Mouse (Mus musculus): ENCODE measurements around the gene Gm3327. TPM values are rescaled to one million over a fixed set of nuclear protein-coding genes. Genes with fewer than 3 reads are reported as not detected.

Gene Gm3327
- polyA plus RNA-seq, 2 experiments: not detected

GRCm38 (mm10) chr14:44110981-44111380 is 12.7 kb upstream of the Gm3327 start:
- Histone ChIP-seq H3K36me3 (ENCODE audit: control insufficient read depth, insufficient read depth, low read length) (no peaks in the 10 kb centered on the region), H3K4me3 (replicated peaks; ENCODE audit: low read length) (no peak overlapping the region)
- no peak for ATAC-seq (ENCODE audit: low FRiP score, low read depth)

More at GRCm38 (mm10) chr14:44110981-44111380, 12.7 kb upstream of the Gm3327 start:
- Histone ChIP-seq H3K4me1 (ENCODE audit: control insufficient read depth, insufficient read depth, low read length) (no peaks in the 10 kb centered on the region), H3K9me3 (ENCODE audit: control insufficient read depth, low read length) (no peaks in the 10 kb centered on the region), H3K27ac (replicated peaks; ENCODE audit: low read depth, low read length) (no peak overlapping the region), H3K27me3 (ENCODE audit: control insufficient read depth, insufficient read depth, low read length) (no peaks in the 10 kb centered on the region), H3K9ac (ENCODE audit: low read depth, low read length, severe bottlenecking) (no peak overlapping the region), H3K4me2 (replicated peaks; ENCODE audit: low read depth, low read length, severe bottlenecking) (no peak overlapping the region)
- no peak for DNase-seq (ENCODE audit: low spot score)
- no peak for TF ChIP-seq POLR2A (IDR thresholded peaks at IDR 0.05; ENCODE audit: borderline replicate concordance, extremely low read depth, insufficient read depth, insufficient read length)

Other genes with a start within 250 kb of the Gm3327 start
- gene Ear1, start 248.3 kb upstream of the Gm3327 start, polyA plus RNA-seq (2012; rRNA removed): 0.22 and 0.40 TPM in 2 replicates
- gene Ear1, start 248.3 kb upstream of the Gm3327 start, polyA plus RNA-seq (2014; fragmentation: Nextera tagmentation; extraction: Ambion mirVana): not detected in 2 replicates
- not detected in 2 replicates for gene Ear10, start 200.3 kb upstream of the Gm3327 start, polyA plus RNA-seq (2012; rRNA removed)
- not detected in 2 replicates for gene Ear10, start 200.3 kb upstream of the Gm3327 start, polyA plus RNA-seq (2014; fragmentation: Nextera tagmentation; extraction: Ambion mirVana)
- 7.1 and 7.2 TPM in 2 replicates for gene Gm8113, start 198.5 kb upstream of the Gm3327 start, polyA plus RNA-seq (2012; rRNA removed)
- 5.2 and 6.6 TPM in 2 replicates for gene Gm8113, start 198.5 kb upstream of the Gm3327 start, polyA plus RNA-seq (2014; fragmentation: Nextera tagmentation; extraction: Ambion mirVana)
- gene Ang5, start 166.8 kb upstream of the Gm3327 start, polyA plus RNA-seq (2012; rRNA removed): not detected in 2 replicates
- not detected in 2 replicates for gene Ang5, start 166.8 kb upstream of the Gm3327 start, polyA plus RNA-seq (2014; fragmentation: Nextera tagmentation; extraction: Ambion mirVana)
- gene Ang6, start 121.6 kb upstream of the Gm3327 start, polyA plus RNA-seq (2012; rRNA removed): not detected in 2 replicates
- not detected in 2 replicates for gene Ang6, start 121.6 kb upstream of the Gm3327 start, polyA plus RNA-seq (2014; fragmentation: Nextera tagmentation; extraction: Ambion mirVana)
- gene Ear2, start 21.2 kb upstream of the Gm3327 start, polyA plus RNA-seq (2012; rRNA removed): 0.77 and 0.86 TPM in 2 replicates
- not detected in 2 replicates for gene Ear2, start 21.2 kb upstream of the Gm3327 start, polyA plus RNA-seq (2014; fragmentation: Nextera tagmentation; extraction: Ambion mirVana)
- gene Gm8212, start 73.8 kb downstream of the Gm3327 start, polyA plus RNA-seq (2012; rRNA removed): not detected in 2 replicates
- gene Gm8212, start 73.8 kb downstream of the Gm3327 start, polyA plus RNA-seq (2014; fragmentation: Nextera tagmentation; extraction: Ambion mirVana): not detected in 2 replicates
- not detected in 2 replicates for gene 4930503E14Rik, start 89.4 kb downstream of the Gm3327 start, polyA plus RNA-seq (2012; rRNA removed)
- gene 4930503E14Rik, start 89.4 kb downstream of the Gm3327 start, polyA plus RNA-seq (2014; fragmentation: Nextera tagmentation; extraction: Ambion mirVana): not detected in 2 replicates
- not detected in 2 replicates for gene Gm8220, start 161.7 kb downstream of the Gm3327 start, polyA plus RNA-seq (2012; rRNA removed)
- gene Gm8220, start 161.7 kb downstream of the Gm3327 start, polyA plus RNA-seq (2014; fragmentation: Nextera tagmentation; extraction: Ambion mirVana): not detected in 2 replicates
- not detected in 2 replicates for gene Gm5930, start 214.7 kb downstream of the Gm3327 start, polyA plus RNA-seq (2012; rRNA removed)
- not detected in 2 replicates for gene Gm5930, start 214.7 kb downstream of the Gm3327 start, polyA plus RNA-seq (2014; fragmentation: Nextera tagmentation; extraction: Ambion mirVana)
- not detected in 2 replicates for gene Gm8229, start 241.5 kb downstream of the Gm3327 start, polyA plus RNA-seq (2012; rRNA removed)
- not detected in 2 replicates for gene Gm8229, start 241.5 kb downstream of the Gm3327 start, polyA plus RNA-seq (2014; fragmentation: Nextera tagmentation; extraction: Ambion mirVana)

Measured in limb, embryonic 14.5 days (tissue).